Mouse (Mus musculus): Measurements from ENCODE around the gene Surf4. TPM values are rescaled to one million over a fixed set of nuclear protein-coding genes. Genes with fewer than 3 reads are reported as not detected.

Surf4 gene
- polyA plus RNA-seq (2012; rRNA removed): 198 and 270 TPM in 2 replicates

- TF ChIP-seq CTCF (conservative IDR thresholded peaks at IDR 0.05; ENCODE audit: insufficient read depth, insufficient read length, low read depth, low read length) (no peak), POLR2A (IDR thresholded peaks at IDR 0.05; ENCODE audit: low read depth, low read length) (peak; percentile 64)
- peak within 1 kb of the TSS; percentile 84 for H3K27ac ChIP-seq (ENCODE audit: insufficient read depth, low read depth, low read length)
- H3K4me1 ChIP-seq (ENCODE audit: control insufficient read depth, insufficient read depth, low read length): peaks cover 26% of the 10 kb centered on the region
- peak within 1 kb of the TSS; percentile 88 for H3K4me3 ChIP-seq (ENCODE audit: insufficient read depth, low read depth, low read length)
- no peaks in the 10 kb centered on the region for H3K27me3 ChIP-seq (replicated peaks; ENCODE audit: control insufficient read depth, insufficient read depth, low read length)
- WGBS: under 1% methylated on average over 69 of the region's 70 CpGs
- DNase-seq: peak; percentile 98
- H3K36me3 ChIP-seq (ENCODE audit: control insufficient read depth, insufficient read depth, low read length): no peaks in the 10 kb centered on the region
Observed at GRCm38 (mm10) chr2:26933304-26934055, at the start of gene Surf4, which contains the start of gene Stkld1. Gene Surf4, minus strand, starts transcription at chr2:26933928. Gene Stkld1, plus strand, starts transcription at chr2:26934047.

- Histone ChIP-seq H3K27me3 (replicated peaks; ENCODE audit: control insufficient read depth, insufficient read depth, low read length) (no peaks in the 10 kb centered on the region), H3K4me1 (ENCODE audit: control insufficient read depth, insufficient read depth, low read length) (no peaks in the 10 kb centered on the region), H3K36me3 (ENCODE audit: control insufficient read depth, insufficient read depth, low read length) (no peaks in the 10 kb centered on the region), H3K4me3 (ENCODE audit: insufficient read depth, low read depth, low read length) (no peak overlapping the region), H3K27ac (ENCODE audit: insufficient read depth, low read depth, low read length) (no peak overlapping the region)
- WGBS: 61% methylated on average over 1 of the region's 1 CpGs
- DNase-seq: no peak
- TF ChIP-seq POLR2A (IDR thresholded peaks at IDR 0.05; ENCODE audit: low read depth, low read length) (no peak), CTCF (conservative IDR thresholded peaks at IDR 0.05; ENCODE audit: insufficient read depth, insufficient read length, low read depth, low read length) (no peak)
Observed at GRCm38 (mm10) chr2:26980361-26980760, 46.6 kb upstream of the Surf4 start.

- Histone ChIP-seq H3K27ac (ENCODE audit: insufficient read depth, low read depth, low read length) (no peak overlapping the region), H3K27me3 (replicated peaks; ENCODE audit: control insufficient read depth, insufficient read depth, low read length) (no peaks in the 10 kb centered on the region), H3K4me1 (ENCODE audit: control insufficient read depth, insufficient read depth, low read length) (no peaks in the 10 kb centered on the region), H3K36me3 (ENCODE audit: control insufficient read depth, insufficient read depth, low read length) (no peaks in the 10 kb centered on the region), H3K4me3 (ENCODE audit: insufficient read depth, low read depth, low read length) (no peak overlapping the region)
- peak; percentile 14 for DNase-seq
- TF ChIP-seq POLR2A (IDR thresholded peaks at IDR 0.05; ENCODE audit: low read depth, low read length) (no peak), CTCF (conservative IDR thresholded peaks at IDR 0.05; ENCODE audit: insufficient read depth, insufficient read length, low read depth, low read length) (no peak)
- 36% methylated on average over 4 of the region's 4 CpGs for WGBS
Observed at GRCm38 (mm10) chr2:26973960-26974359, 40.2 kb upstream of the Surf4 start.

- Histone ChIP-seq H3K27me3 (replicated peaks; ENCODE audit: control insufficient read depth, insufficient read depth, low read length) (no peaks in the 10 kb centered on the region), H3K4me1 (ENCODE audit: control insufficient read depth, insufficient read depth, low read length) (no peaks in the 10 kb centered on the region), H3K27ac (ENCODE audit: insufficient read depth, low read depth, low read length) (no peak within 1 kb of the TSS), H3K4me3 (ENCODE audit: insufficient read depth, low read depth, low read length) (no peak within 1 kb of the TSS), H3K36me3 (ENCODE audit: control insufficient read depth, insufficient read depth, low read length) (no peaks in the 10 kb centered on the region)
- WGBS: 76% methylated on average over 3 of the region's 3 CpGs
- DNase-seq: no peak
- TF ChIP-seq POLR2A (IDR thresholded peaks at IDR 0.05; ENCODE audit: low read depth, low read length): no peak
Observed at GRCm38 (mm10) chr2:26973116-26973515, 39.4 kb upstream of the Surf4 start, which contains the start of gene Adamts13. Gene Adamts13, plus strand, starts transcription at chr2:26973416.

- DNase-seq: no peak
- Histone ChIP-seq H3K36me3 (ENCODE audit: control insufficient read depth, insufficient read depth, low read length) (no peaks in the 10 kb centered on the region), H3K27ac (ENCODE audit: insufficient read depth, low read depth, low read length) (no peak overlapping the region), H3K4me1 (ENCODE audit: control insufficient read depth, insufficient read depth, low read length) (peaks cover 8% of the 10 kb centered on the region; the same call in 1 of the 2 replicates), H3K4me3 (ENCODE audit: insufficient read depth, low read depth, low read length) (no peak overlapping the region), H3K27me3 (replicated peaks; ENCODE audit: control insufficient read depth, insufficient read depth, low read length) (no peaks in the 10 kb centered on the region)
- 81% methylated on average over 2 of the region's 2 CpGs for WGBS
- TF ChIP-seq CTCF (conservative IDR thresholded peaks at IDR 0.05; ENCODE audit: insufficient read depth, insufficient read length, low read depth, low read length) (no peak), POLR2A (IDR thresholded peaks at IDR 0.05; ENCODE audit: low read depth, low read length) (no peak)
Observed at GRCm38 (mm10) chr2:26967262-26967661, 33.5 kb upstream of the Surf4 start.

GRCm38 (mm10) chr2:26964724-26965370 is 31.1 kb upstream of the Surf4 start:
- Histone ChIP-seq H3K36me3 (ENCODE audit: control insufficient read depth, insufficient read depth, low read length) (no peaks in the 10 kb centered on the region), H3K4me3 (ENCODE audit: insufficient read depth, low read depth, low read length) (peak overlapping the region; percentile 82), H3K4me1 (ENCODE audit: control insufficient read depth, insufficient read depth, low read length) (peaks cover 8% of the 10 kb centered on the region; the same call in 1 of the 2 replicates), H3K27me3 (replicated peaks; ENCODE audit: control insufficient read depth, insufficient read depth, low read length) (no peaks in the 10 kb centered on the region), H3K27ac (ENCODE audit: insufficient read depth, low read depth, low read length) (peak overlapping the region; percentile 99)
- WGBS: 15% methylated on average over 14 of the region's 14 CpGs
- no peak for DNase-seq
- no peak for TF ChIP-seq POLR2A (IDR thresholded peaks at IDR 0.05; ENCODE audit: low read depth, low read length)
- TF ChIP-seq CTCF (conservative IDR thresholded peaks at IDR 0.05; ENCODE audit: insufficient read depth, insufficient read length, low read depth, low read length): no peak

Data from kidney, adult 2 months (tissue).